Mouse (Mus musculus) ovary, adult 18-20 months (tissue): Measurements from ENCODE around the gene Cd83.
A peak's percentile ranks its signal among the peaks of the same experiment; 100 is the strongest.

Experiments used
- DNase-seq: peaks from one replicate; pipeline ENCODE4 v3.0.0; 2022; ENCODE audit warnings: low spot score, mixed read lengths

The Cd83 gene

GRCm38 (mm10) chr13:43806371-43807271, 22.0 kb downstream of the Cd83 start:
- no peak for DNase-seq

- no peak for DNase-seq
These were observed 22.7 kb downstream of the Cd83 start for GRCm38 (mm10) chr13:43807272-43807675.

GRCm38 (mm10) chr13:43810621-43811020, 26.0 kb downstream of the Cd83 start:
- no peak for DNase-seq

GRCm38 (mm10) chr13:43811835-43812234, 27.3 kb downstream of the Cd83 start:
- DNase-seq: no peak

GRCm38 (mm10) chr13:43813431-43813830, 28.9 kb downstream of the Cd83 start:
- no peak for DNase-seq

- DNase-seq: no peak
These were observed 32.9 kb downstream of the Cd83 start for GRCm38 (mm10) chr13:43817461-43817860.

- no peak for DNase-seq
These were observed 33.9 kb downstream of the Cd83 start for GRCm38 (mm10) chr13:43818307-43819019.

GRCm38 (mm10) chr13:43819020-43819310, 34.4 kb downstream of the Cd83 start:
- no peak for DNase-seq

- DNase-seq: no peak
These were observed 35.5 kb downstream of the Cd83 start for GRCm38 (mm10) chr13:43820071-43820470.

GRCm38 (mm10) chr13:43822306-43822705, 37.7 kb downstream of the Cd83 start:
- no peak for DNase-seq

- no peak for DNase-seq
These were observed 44.1 kb downstream of the Cd83 start for GRCm38 (mm10) chr13:43828648-43829047.

GRCm38 (mm10) chr13:43830892-43831673, 46.5 kb downstream of the Cd83 start:
- DNase-seq: no peak

GRCm38 (mm10) chr13:43832731-43833130, 48.2 kb downstream of the Cd83 start:
- no peak for DNase-seq

- DNase-seq: peak; percentile 8
These were observed 51.8 kb downstream of the Cd83 start for GRCm38 (mm10) chr13:43836376-43836775.

- no peak for DNase-seq
These were observed 53.2 kb downstream of the Cd83 start for GRCm38 (mm10) chr13:43837812-43838211.

- DNase-seq: no peak
These were observed 60.6 kb downstream of the Cd83 start for GRCm38 (mm10) chr13:43845151-43845550.

- no peak for DNase-seq
These were observed 62.6 kb downstream of the Cd83 start for GRCm38 (mm10) chr13:43847186-43847585.

GRCm38 (mm10) chr13:43849816-43850215, 65.2 kb downstream of the Cd83 start:
- no peak for DNase-seq

GRCm38 (mm10) chr13:43851108-43851507, 66.5 kb downstream of the Cd83 start:
- DNase-seq: no peak
